8 mouse cellular contexts compared by ENCODE assay signal in genomic region chr4:133688417-133689067, GRCm38 (mm10). TPM values are rescaled to one million over a fixed set of nuclear protein-coding genes. Genes with fewer than 3 reads are reported as not detected.
DNase-seq lines count a peak whose midpoint lies in the region; ATAC-seq lines count a peak whose summit lies in the region.

No protein-coding gene starts in this region.

- ATAC-seq in liver, embryonic 15.5 days (ENCODE audit: insufficient read depth), result 0 out of 2 replicates have a peak, but pooled peaks have one; percentile 26
- ATAC-seq in liver, embryonic 12.5 days, result no peak
- ATAC-seq in heart, embryonic 11.5 days (replicated peaks; ENCODE audit: insufficient number of reproducible peaks, low FRiP score, low TSS enrichment), result peak; percentile 51; the same call in 1 of the 2 replicates
- ATAC-seq in lung, embryonic 16.5 days (ENCODE audit: low read depth), result peak; percentile 65; the same call in 1 of the 2 replicates

- 85% methylated on average over 7 of the region's 7 CpGs for WGBS in liver, embryonic 15.5 days (ENCODE audit: insufficient replicate concordance)
- 88% methylated on average over 7 of the region's 7 CpGs for WGBS in liver, embryonic 12.5 days (ENCODE audit: insufficient replicate concordance)
- 53% methylated on average over 7 of the region's 7 CpGs for WGBS in heart, embryonic 11.5 days (ENCODE audit: insufficient replicate concordance)
- WGBS in lung, embryonic 16.5 days, result 29% methylated on average over 7 of the region's 7 CpGs

- no peak overlapping the region for H3K27ac ChIP-seq in liver, embryonic 15.5 days (replicated peaks)
- no peak overlapping the region for H3K27ac ChIP-seq in liver, embryonic 12.5 days
- 0 out of 2 replicates have a peak overlapping the region, but pooled peaks have one; percentile 17 for H3K27ac ChIP-seq in heart, embryonic 11.5 days (ENCODE audit: low read depth, low read length)
- H3K27ac ChIP-seq in lung, embryonic 16.5 days (ENCODE audit: low read length), result no peak overlapping the region

- H3K4me1 ChIP-seq in liver, embryonic 15.5 days (replicated peaks), result peaks cover 6% of the 10 kb centered on the region; the same call in 1 of the 2 replicates
- H3K4me1 ChIP-seq in liver, embryonic 12.5 days, result peaks cover 15% of the 10 kb centered on the region
- peaks cover 30% of the 10 kb centered on the region for H3K4me1 ChIP-seq in heart, embryonic 11.5 days (ENCODE audit: control insufficient read depth, insufficient read depth, low read length)
- peaks cover 13% of the 10 kb centered on the region for H3K4me1 ChIP-seq in lung, embryonic 16.5 days (replicated peaks; ENCODE audit: control insufficient read depth, insufficient read depth, low read length)

- H3K9me3 ChIP-seq in liver, embryonic 15.5 days (replicated peaks), result no peaks in the 10 kb centered on the region
- no peaks in the 10 kb centered on the region for H3K9me3 ChIP-seq in liver, embryonic 12.5 days (replicated peaks)
- H3K9me3 ChIP-seq in heart, embryonic 11.5 days (replicated peaks; ENCODE audit: control insufficient read depth, low read length), result no peaks in the 10 kb centered on the region
- no peaks in the 10 kb centered on the region for H3K9me3 ChIP-seq in lung, embryonic 16.5 days (ENCODE audit: control insufficient read depth, low read length)

- no peak overlapping the region for H3K9ac ChIP-seq in liver, embryonic 15.5 days
- no peak overlapping the region for H3K9ac ChIP-seq in liver, embryonic 12.5 days
- no peak overlapping the region for H3K9ac ChIP-seq in heart, embryonic 11.5 days (ENCODE audit: low read depth, low read length)
- no peak overlapping the region for H3K9ac ChIP-seq in lung, embryonic 16.5 days (ENCODE audit: low read length)

- DNase-seq in adrenal gland, postnatal 14 days, result peak; percentile 67
- DNase-seq in left cerebral cortex, postnatal 36 days (ENCODE audit: low spot score in 2 of 2), result no peak
- DNase-seq in cerebellum, postnatal 4 days (ENCODE audit: low spot score in 2 of 2), result no peak
- no peak for DNase-seq in spleen, adult 18-20 months

- H3K4me3 ChIP-seq in liver, embryonic 15.5 days (replicated peaks), result no peak overlapping the region
- no peak overlapping the region for H3K4me3 ChIP-seq in liver, embryonic 12.5 days
- H3K4me3 ChIP-seq in heart, embryonic 11.5 days (ENCODE audit: low read depth, low read length), result no peak overlapping the region
- H3K4me3 ChIP-seq in lung, embryonic 16.5 days (ENCODE audit: low read length), result no peak overlapping the region

- H3K36me3 ChIP-seq in liver, embryonic 15.5 days (replicated peaks), result peaks cover 100% of the 10 kb centered on the region
- peaks cover 100% of the 10 kb centered on the region for H3K36me3 ChIP-seq in liver, embryonic 12.5 days
- peaks cover 81% of the 10 kb centered on the region for H3K36me3 ChIP-seq in heart, embryonic 11.5 days (ENCODE audit: control insufficient read depth, insufficient read depth, low read length)
- H3K36me3 ChIP-seq in lung, embryonic 16.5 days (ENCODE audit: control insufficient read depth, insufficient read depth, low read length), result peaks cover 75% of the 10 kb centered on the region

- no peaks in the 10 kb centered on the region for H3K27me3 ChIP-seq in liver, embryonic 15.5 days
- no peaks in the 10 kb centered on the region for H3K27me3 ChIP-seq in liver, embryonic 12.5 days (replicated peaks)
- H3K27me3 ChIP-seq in heart, embryonic 11.5 days (ENCODE audit: control insufficient read depth, insufficient read depth, low read length), result no peaks in the 10 kb centered on the region
- no peaks in the 10 kb centered on the region for H3K27me3 ChIP-seq in lung, embryonic 16.5 days (ENCODE audit: control insufficient read depth, insufficient read depth, low read depth, low read length)

- intact Hi-C loops in left cerebral cortex, postnatal 36 days (cut with DNase I), result no loop called here

- no peak overlapping the region for H3K4me2 ChIP-seq in liver, embryonic 15.5 days
- no peak overlapping the region for H3K4me2 ChIP-seq in liver, embryonic 12.5 days
- H3K4me2 ChIP-seq in heart, embryonic 11.5 days, result 0 out of 2 replicates have a peak overlapping the region, but pooled peaks have one; percentile 11
- H3K4me2 ChIP-seq in lung, embryonic 16.5 days (ENCODE audit: low read depth, low read length), result no peak overlapping the region

RNA-seq across cellular contexts. Expression of gene Pigv, which starts 16.1 kb away (rescaled TPM):
- 5.5 and 6.3 TPM in 2 replicates for polyA plus RNA-seq in liver, embryonic 15.5 days (2015; fragmentation: Nextera tagmentation; extraction: Ambion mirVana)
- polyA plus RNA-seq in liver, embryonic 12.5 days (2016; fragmentation: Nextera tagmentation; extraction: Ambion mirVana), result 7.0 and 10.0 TPM in 2 replicates
- 13.9 and 17.2 TPM in 2 replicates for total RNA-seq in adrenal gland, postnatal 14 days (2021)
- 11.4 and 13.9 TPM in 2 replicates for polyA plus RNA-seq in heart, embryonic 11.5 days (2014; fragmentation: Nextera tagmentation; extraction: Ambion mirVana)
- polyA plus RNA-seq in lung, embryonic 16.5 days (2015; fragmentation: Nextera tagmentation; extraction: Ambion mirVana), result 20.1 and 20.7 TPM in 2 replicates
- total RNA-seq in left cerebral cortex, postnatal 36 days (2021), result 1 to 10 TPM; 8.3 to 9.6 TPM

RNA-seq across cellular contexts. Expression of gene Zdhhc18, which starts 38.6 kb away (rescaled TPM):
- polyA plus RNA-seq in liver, embryonic 15.5 days (2015; fragmentation: Nextera tagmentation; extraction: Ambion mirVana), result 1.2 and 1.9 TPM in 2 replicates
- 4.6 and 5.5 TPM in 2 replicates for polyA plus RNA-seq in liver, embryonic 12.5 days (2016; fragmentation: Nextera tagmentation; extraction: Ambion mirVana)
- 16.9 and 29.9 TPM in 2 replicates for total RNA-seq in adrenal gland, postnatal 14 days (2021)
- polyA plus RNA-seq in heart, embryonic 11.5 days (2014; fragmentation: Nextera tagmentation; extraction: Ambion mirVana), result 1.5 and 2.5 TPM in 2 replicates
- 3.1 and 3.3 TPM in 2 replicates for polyA plus RNA-seq in lung, embryonic 16.5 days (2015; fragmentation: Nextera tagmentation; extraction: Ambion mirVana)
- 10 to 100 TPM; 37.6 to 40.6 TPM for total RNA-seq in left cerebral cortex, postnatal 36 days (2021)
